Mouse (Mus musculus): Measurements from ENCODE around the gene Csf2ra. TPM values are rescaled to one million over a fixed set of nuclear protein-coding genes. Genes with fewer than 3 reads are reported as not detected.
"Not testable (repeated sequence)": the region's sequence is repeated elsewhere in the genome, so short reads cannot be mapped to it uniquely, and the experiment has no call there.

The Csf2ra gene
- polyA plus RNA-seq, 1 experiment from 2014 or later = 20.4 TPM

DNA sequence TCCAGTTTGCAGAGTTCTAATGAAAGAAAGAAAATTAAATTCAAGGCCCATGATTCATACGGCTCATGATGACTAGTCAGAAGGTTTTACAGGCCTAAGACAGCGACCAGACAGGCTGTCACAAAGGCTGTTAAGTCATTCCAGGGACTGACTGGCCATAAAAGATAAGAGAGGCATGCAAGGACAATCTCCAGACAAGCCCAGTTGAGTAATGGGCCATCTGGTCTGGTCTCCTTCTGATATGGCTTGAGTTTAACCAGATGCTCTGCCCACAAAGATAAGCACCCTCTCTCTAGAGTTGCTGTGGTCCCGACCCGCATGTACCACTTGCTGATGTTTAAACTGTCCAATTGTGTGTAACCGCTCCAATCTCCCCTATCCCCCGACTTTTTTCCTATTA lies 20.7 kb downstream of the Csf2ra start:
- not testable (repeated sequence) for H3K4me2 ChIP-seq; H3K9ac ChIP-seq; H3K4me1 ChIP-seq; H3K4me3 ChIP-seq; H3K9me3 ChIP-seq (replicated peaks); ATAC-seq; H3K27ac ChIP-seq; H3K36me3 ChIP-seq (ENCODE audit: poor library complexity, severe bottlenecking); H3K27me3 ChIP-seq
- 85% methylated on average over 6 of the region's 6 CpGs for WGBS

GRCm38 (mm10) chr19:61199836-61200235 lies 28.4 kb downstream of the Csf2ra start:
- H3K4me2 ChIP-seq = no peak overlapping the region
- no peak overlapping the region for H3K9ac ChIP-seq
- H3K27me3 ChIP-seq = no peaks in the 10 kb centered on the region
- ATAC-seq = no peak
- H3K4me1 ChIP-seq = no peaks in the 10 kb centered on the region
- no peaks in the 10 kb centered on the region for H3K36me3 ChIP-seq (ENCODE audit: poor library complexity, severe bottlenecking)
- H3K9me3 ChIP-seq (replicated peaks) = no peaks in the 10 kb centered on the region
- no peak overlapping the region for H3K27ac ChIP-seq
- 15% methylated on average over 10 of the region's 10 CpGs for WGBS
- no peak overlapping the region for H3K4me3 ChIP-seq

DNA sequence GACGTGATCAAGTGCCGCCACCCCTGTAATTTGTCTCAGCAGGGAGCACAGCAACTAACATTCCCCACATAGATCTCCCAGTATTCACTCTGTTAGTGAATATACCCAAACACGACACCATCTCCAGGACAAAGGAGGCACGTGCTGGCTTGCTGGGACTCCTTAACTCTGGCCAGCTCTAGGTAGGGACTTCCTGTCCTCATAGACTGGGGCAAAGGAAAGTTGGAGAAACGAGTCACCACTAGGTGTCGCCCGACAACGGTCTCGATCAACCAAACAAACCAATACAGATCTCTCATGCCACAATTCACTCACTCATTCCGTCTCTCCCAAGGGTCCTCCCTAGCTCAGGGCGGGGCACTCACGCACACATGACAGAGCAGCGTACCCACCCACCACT lies 28.9 kb downstream of the Csf2ra start:
- Histone ChIP-seq H3K4me3 (no peak overlapping the region), H3K9me3 (replicated peaks) (no peaks in the 10 kb centered on the region), H3K27me3 (no peaks in the 10 kb centered on the region), H3K36me3 (ENCODE audit: poor library complexity, severe bottlenecking) (no peaks in the 10 kb centered on the region), H3K4me1 (no peaks in the 10 kb centered on the region), H3K27ac (no peak overlapping the region), H3K4me2 (no peak overlapping the region), H3K9ac (no peak overlapping the region)
- WGBS = 11% methylated on average over 13 of the region's 13 CpGs
- ATAC-seq = no peak

- not testable (repeated sequence) for H3K4me3 ChIP-seq; H3K27me3 ChIP-seq; H3K27ac ChIP-seq; ATAC-seq; H3K4me1 ChIP-seq; H3K4me2 ChIP-seq; H3K36me3 ChIP-seq (ENCODE audit: poor library complexity, severe bottlenecking); H3K9ac ChIP-seq
- 90% methylated on average over 2 of the region's 2 CpGs for WGBS
- peaks cover 16% of the 10 kb centered on the region for H3K9me3 ChIP-seq (replicated peaks)
These were observed 44.6 kb downstream of the Csf2ra start, which contains the start of gene Gm6020 for GRCm38 (mm10) chr19:61183590-61183989. Gm6020 (plus strand) TSS chr19:61183890.

- peak within 1 kb of the TSS; percentile 50 for H3K4me2 ChIP-seq
- H3K9ac ChIP-seq = no peak within 1 kb of the TSS; the same call in 1 of the 2 replicates
- no peaks in the 10 kb centered on the region for H3K36me3 ChIP-seq (ENCODE audit: poor library complexity, severe bottlenecking)
- no peaks in the 10 kb centered on the region for H3K4me1 ChIP-seq
- ATAC-seq = no peak
- H3K27me3 ChIP-seq = no peaks in the 10 kb centered on the region
- no peaks in the 10 kb centered on the region; the same call in 1 of the 2 replicates for H3K9me3 ChIP-seq (replicated peaks)
- H3K4me3 ChIP-seq = peak within 1 kb of the TSS; percentile 26
- WGBS = 39% methylated on average over 39 of the region's 39 CpGs
- H3K27ac ChIP-seq = no peak within 1 kb of the TSS
These were observed 52.4 kb downstream of the Csf2ra start, which contains the start of gene Gm7102 for GRCm38 (mm10) chr19:61175756-61176324. Gm7102 (minus strand) TSS chr19:61176309.

Other genes starting within 250 kb of the Csf2ra start
- 50.9 and 51.2 TPM in 2 replicates for gene Zfp950, start 87.6 kb downstream of the Csf2ra start, polyA plus RNA-seq (2015; fragmentation: Nextera tagmentation; extraction: Ambion mirVana)
- 0.20 TPM in 1 of 2 replicates, not detected in the other for gene Gm7102, start 52.1 kb downstream of the Csf2ra start, polyA plus RNA-seq (2015; fragmentation: Nextera tagmentation; extraction: Ambion mirVana)
- gene Gm6020, start 44.5 kb downstream of the Csf2ra start, polyA plus RNA-seq (2015; fragmentation: Nextera tagmentation; extraction: Ambion mirVana) = not detected in 2 replicates
- not detected in 2 replicates for gene Gm21060, start 68.6 kb upstream of the Csf2ra start, polyA plus RNA-seq (2015; fragmentation: Nextera tagmentation; extraction: Ambion mirVana)

All from forebrain, embryonic 13.5 days (tissue).